Mouse (Mus musculus) intestine, postnatal 0 days (tissue): ENCODE results near the gene Endog. TPM values are rescaled to one million over a fixed set of nuclear protein-coding genes. Genes with fewer than 3 reads are reported as not detected.

ENCODE experiments used
- ATAC-seq: fragments of 200-750 bp; cut with Nextera tagmentation; 2 replicates; pipeline ENCODE4 v1.8.0; 2017; ENCODE audit warnings: mild to moderate bottlenecking, moderate TSS enrichment, moderate library complexity
- H3K27ac ChIP-seq: fragments of 300-500 bp; sonication (generic); 2 replicates; pipeline ENCODE4 v1.5.1; 2014; ENCODE audit warnings: mild to moderate bottlenecking, low read depth, low read length, moderate library complexity
- H3K27me3 ChIP-seq: fragments of 300-500 bp; sonication (generic); replicated peaks from 2 replicates; pipeline ENCODE4 v1.6.1; 2014; ENCODE audit warnings: low read length, mixed read lengths; ENCODE audit not compliant: control insufficient read depth, insufficient read depth
- H3K36me3 ChIP-seq: fragments of 300-500 bp; sonication (generic); 2 replicates; pipeline ENCODE4 v1.6.1; 2014; ENCODE audit warnings: mild to moderate bottlenecking, moderate library complexity; ENCODE audit not compliant: control insufficient read depth, insufficient read depth
- H3K4me1 ChIP-seq: fragments of 300-500 bp; sonication (generic); replicated peaks from 2 replicates; pipeline ENCODE4 v1.6.1; 2014; ENCODE audit warnings: antibody characterized with exemption, low read length, mixed read lengths; ENCODE audit not compliant: control insufficient read depth, insufficient read depth
- H3K4me2 ChIP-seq: fragments of 300-500 bp; sonication (generic); replicated peaks from 2 replicates; pipeline ENCODE4 v1.6.1; 2014; ENCODE audit warnings: low read depth, mild to moderate bottlenecking, moderate library complexity
- H3K4me3 ChIP-seq: fragments of 300-500 bp; sonication (generic); 2 replicates; pipeline ENCODE4 v1.5.1; 2014; ENCODE audit warnings: low read depth, low read length
- H3K9ac ChIP-seq: fragments of 300-500 bp; sonication (generic); 2 replicates; pipeline ENCODE4 v1.6.1; 2014; ENCODE audit warnings: mild to moderate bottlenecking, low read depth, low read length
- H3K9me3 ChIP-seq: fragments of 300-500 bp; sonication (generic); 2 replicates; pipeline ENCODE4 v1.6.1; 2016; ENCODE audit warnings: mixed run types; ENCODE audit not compliant: control insufficient read depth
- CTCF ChIP-seq: sonication (generic); IDR thresholded peaks from 2 replicates; pipeline ENCODE4 v1.5.1; 2016; ENCODE audit warnings: low read depth, mild to moderate bottlenecking, control low read depth, antibody characterized with exemption, moderate library complexity
- WGBS: fragments of 180-500 bp; shearing (Covaris S2); extraction: QIAGEN DNeasy Blood & Tissue Kit; methylation state at CpG from one replicate; pipeline ENCODE4 v1.1.7; 2014; 5-methylcytosine and 5-hydroxymethylcytosine counted together
- polyA plus RNA-seq: library from polyadenylated mRNA; unstranded; fragments of >200 nt; fragmentation: Nextera tagmentation; extraction: Ambion mirVana; gene quantifications from 2 replicates; pipeline ENCODE4 v1.2.1, GENCODE M21; 2015

The Endog gene
- polyA plus RNA-seq, 1 experiment from 2014 or later, result 56.3 TPM

- no peaks in the 10 kb centered on the region for H3K27me3 ChIP-seq
- no peak for TF ChIP-seq CTCF
- 85% methylated on average over 2 of the region's 2 CpGs for WGBS
- H3K4me2 ChIP-seq, result no peak overlapping the region
- no peak overlapping the region for H3K4me3 ChIP-seq
- no peak overlapping the region for H3K27ac ChIP-seq
- H3K4me1 ChIP-seq, result no peaks in the 10 kb centered on the region; the same call in 1 of the 2 replicates
- H3K9ac ChIP-seq, result no peak overlapping the region
- peaks cover 13% of the 10 kb centered on the region; the same call in 1 of the 2 replicates for H3K36me3 ChIP-seq
- ATAC-seq, result no peak
- no peaks in the 10 kb centered on the region for H3K9me3 ChIP-seq
Measured at GRCm38 (mm10) chr2:30182424-30182823, 11.1 kb downstream of the Endog start.

GRCm38 (mm10) chr2:30183721-30184120 is 12.4 kb downstream of the Endog start:
- Histone ChIP-seq H3K4me2 (no peak overlapping the region), H3K9me3 (no peaks in the 10 kb centered on the region), H3K9ac (no peak overlapping the region), H3K36me3 (peaks cover 18% of the 10 kb centered on the region; the same call in 1 of the 2 replicates), H3K4me1 (no peaks in the 10 kb centered on the region), H3K27ac (no peak overlapping the region), H3K4me3 (no peak overlapping the region), H3K27me3 (no peaks in the 10 kb centered on the region)
- 55% methylated on average over 3 of the region's 3 CpGs for WGBS
- no peak for TF ChIP-seq CTCF
- 0 out of 2 replicates have a peak, but pooled peaks have one; percentile 40 for ATAC-seq

- Histone ChIP-seq H3K9me3 (no peaks in the 10 kb centered on the region), H3K36me3 (peaks cover 18% of the 10 kb centered on the region; the same call in 1 of the 2 replicates), H3K4me3 (no peak overlapping the region), H3K27ac (no peak overlapping the region), H3K9ac (no peak overlapping the region), H3K4me2 (no peak overlapping the region), H3K4me1 (no peaks in the 10 kb centered on the region), H3K27me3 (no peaks in the 10 kb centered on the region)
- TF ChIP-seq CTCF, result no peak
- 0 out of 2 replicates have a peak, but pooled peaks have one; percentile 37 for ATAC-seq
- WGBS, result 71% methylated on average over 6 of the region's 6 CpGs
Measured at GRCm38 (mm10) chr2:30185276-30185675, 14.0 kb downstream of the Endog start.

DNA sequence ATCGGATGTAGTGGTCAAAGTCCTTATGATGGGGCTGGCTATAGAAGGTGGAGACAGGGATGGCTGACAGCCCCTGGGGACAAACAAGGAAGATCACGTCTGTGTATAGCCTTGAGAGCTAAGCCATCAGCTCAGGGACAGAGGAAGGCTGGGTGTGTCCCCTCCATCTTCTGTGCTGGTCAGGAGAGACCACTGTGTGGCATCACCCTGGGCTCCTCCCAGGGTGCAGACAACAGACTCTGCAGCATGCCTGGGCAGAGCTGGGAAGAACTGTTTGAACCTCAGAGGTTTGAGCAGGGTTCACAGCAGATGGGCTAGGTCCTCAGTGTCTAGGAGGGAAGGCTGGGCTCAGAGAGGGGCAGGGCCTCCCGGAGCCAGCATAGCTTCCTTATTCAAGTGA is 14.4 kb downstream of the Endog start:
- H3K27ac ChIP-seq, result no peak overlapping the region; the same call in 1 of the 2 replicates
- no peak for ATAC-seq
- H3K27me3 ChIP-seq, result no peaks in the 10 kb centered on the region
- no peaks in the 10 kb centered on the region for H3K4me1 ChIP-seq
- H3K4me3 ChIP-seq, result no peak overlapping the region
- no peaks in the 10 kb centered on the region for H3K9me3 ChIP-seq
- peaks cover 18% of the 10 kb centered on the region; the same call in 1 of the 2 replicates for H3K36me3 ChIP-seq
- no peak overlapping the region for H3K4me2 ChIP-seq
- WGBS, result 71% methylated on average over 3 of the region's 3 CpGs
- no peak overlapping the region for H3K9ac ChIP-seq
- TF ChIP-seq CTCF, result no peak

GRCm38 (mm10) chr2:30191790-30192580 is 20.7 kb downstream of the Endog start:
- H3K27ac ChIP-seq, result peak overlapping the region; percentile 76
- H3K9ac ChIP-seq, result no peak overlapping the region
- H3K9me3 ChIP-seq, result no peaks in the 10 kb centered on the region
- no peak for TF ChIP-seq CTCF
- 55% methylated on average over 12 of the region's 12 CpGs for WGBS
- H3K4me1 ChIP-seq, result no peaks in the 10 kb centered on the region
- H3K4me2 ChIP-seq, result no peak overlapping the region
- ATAC-seq, result peak; percentile 40
- H3K4me3 ChIP-seq, result no peak overlapping the region
- peaks cover 7% of the 10 kb centered on the region; the same call in 1 of the 2 replicates for H3K36me3 ChIP-seq
- H3K27me3 ChIP-seq, result no peaks in the 10 kb centered on the region

GRCm38 (mm10) chr2:30194656-30195055 is 23.4 kb downstream of the Endog start:
- WGBS, result 82% methylated on average over 3 of the region's 3 CpGs
- H3K4me2 ChIP-seq, result no peak overlapping the region

More at GRCm38 (mm10) chr2:30194656-30195055, 23.4 kb downstream of the Endog start:
- Histone ChIP-seq H3K4me1 (peaks cover 6% of the 10 kb centered on the region; the same call in 1 of the 2 replicates), H3K27ac (no peak overlapping the region), H3K9me3 (no peaks in the 10 kb centered on the region), H3K4me3 (no peak overlapping the region), H3K36me3 (no peaks in the 10 kb centered on the region; the same call in 1 of the 2 replicates), H3K9ac (no peak overlapping the region), H3K27me3 (no peaks in the 10 kb centered on the region)
- TF ChIP-seq CTCF, result no peak
- ATAC-seq, result no peak
